Mouse (Mus musculus) liver, embryonic 14.5 days (tissue): Measurements from ENCODE around the gene Cap2.

ENCODE experiments used
- CTCF ChIP-seq: IDR thresholded peaks from 2 replicates; pipeline ENCODE4 v1.5.1; 2016; ENCODE audit warnings: antibody characterized with exemption, low read depth, control low read depth
- EP300 ChIP-seq: IDR thresholded peaks from 2 replicates; pipeline ENCODE4 v1.6.1; 2016; ENCODE audit warnings: antibody characterized with exemption, low read depth

DNA sequence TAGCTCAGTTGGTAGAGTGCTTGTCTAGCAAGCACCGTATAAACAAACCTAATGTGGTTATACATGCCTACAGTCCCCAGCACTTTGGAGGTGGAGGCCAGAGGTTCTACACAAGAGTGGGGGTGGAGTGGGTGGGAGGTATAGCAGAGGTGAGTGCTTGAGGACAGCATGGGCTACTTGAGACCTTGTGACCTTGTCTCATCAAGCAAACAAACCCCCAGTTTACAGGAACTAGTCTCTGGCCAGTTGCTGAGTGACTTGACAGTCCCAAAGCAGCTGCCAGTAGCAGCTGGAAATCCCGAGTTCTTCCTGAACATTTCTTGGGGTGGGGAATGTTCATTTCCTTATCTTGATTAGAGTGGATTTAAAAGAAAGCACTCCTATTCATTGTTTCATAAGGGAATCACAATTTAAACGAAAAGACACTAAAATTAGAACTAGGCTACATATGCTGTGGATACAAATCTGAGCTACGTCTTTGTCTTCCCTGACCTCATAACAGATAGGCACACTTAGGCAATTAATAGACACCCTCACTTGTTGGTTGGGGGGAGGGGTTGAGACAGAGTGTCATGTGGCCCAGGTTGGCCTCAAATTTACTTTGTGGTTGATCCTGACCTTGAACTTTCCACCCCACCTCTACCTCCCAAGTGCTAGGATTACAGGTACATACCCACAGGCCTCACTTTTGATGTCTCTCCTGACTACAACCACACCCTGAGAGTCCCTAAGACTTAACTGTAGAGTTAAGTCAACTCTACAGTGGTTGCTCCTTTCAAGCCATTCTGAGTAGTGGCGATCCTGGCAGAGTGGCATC is 33.5 kb downstream of the Cap2 start:
- TF ChIP-seq CTCF (no peak), EP300 (no peak)
